Mouse (Mus musculus) G1E (cell line): ENCODE data around the gene Ttc5. TPM values are rescaled to one million over a fixed set of nuclear protein-coding genes. Genes with fewer than 3 reads are reported as not detected.
"Not testable (repeated sequence)": the region's sequence is repeated elsewhere in the genome, so short reads cannot be mapped to it uniquely, and the experiment has no call there.

Experiments
- ATAC-seq: 2 replicates; pipeline ENCODE4 v1.8.0; 2016; ENCODE audit warnings: mild to moderate bottlenecking; ENCODE audit not compliant: insufficient number of reproducible peaks, poor library complexity, low FRiP score, severe bottlenecking; ENCODE audit errors: extremely low read depth
- DNase-seq: peaks from one replicate; pipeline ENCODE4 v3.0.0; 2012; ENCODE audit warnings: low spot score
- H3K27me3 ChIP-seq: 2 replicates; pipeline ENCODE4 v1.6.1; 2012; ENCODE audit warnings: mild to moderate bottlenecking, low read length, inconsistent platforms; ENCODE audit not compliant: insufficient read depth
- H3K36me3 ChIP-seq: replicated peaks from 2 replicates; pipeline ENCODE3; 2012; ENCODE audit warnings: mild to moderate bottlenecking, inconsistent platforms
- H3K4me1 ChIP-seq: 2 replicates; pipeline ENCODE4 v1.6.1; 2012; ENCODE audit warnings: low read depth, low read length, inconsistent platforms, mixed read lengths; ENCODE audit not compliant: insufficient read depth
- H3K4me3 ChIP-seq: 2 replicates; pipeline ENCODE4 v1.5.1; 2012; ENCODE audit warnings: low read depth, mild to moderate bottlenecking, inconsistent platforms, low read length, moderate library complexity, mixed read lengths
- H3K9me3 ChIP-seq: replicated peaks from 2 replicates; pipeline ENCODE4 v1.6.1; 2012; ENCODE audit warnings: inconsistent platforms
- CTCF ChIP-seq: IDR thresholded peaks from 2 replicates; pipeline ENCODE4 v1.5.1; 2012; ENCODE audit warnings: low read depth, low read length, inconsistent platforms, mixed read lengths
- GATA1 ChIP-seq: IDR thresholded peaks from 2 replicates; pipeline ENCODE4 v1.6.1; 2012; ENCODE audit warnings: borderline replicate concordance, low read length, inconsistent platforms, mixed read lengths
- GATA2 ChIP-seq: IDR thresholded peaks from 2 replicates; pipeline ENCODE4 v1.6.1; 2012; ENCODE audit warnings: low read depth, low read length, inconsistent platforms, borderline replicate concordance
- POLR2AphosphoS5 ChIP-seq: IDR thresholded peaks from 2 replicates; pipeline ENCODE4 v1.6.1; 2012; ENCODE audit warnings: low read depth, low read length, inconsistent platforms; ENCODE audit not compliant: insufficient replicate concordance
- TAL1 ChIP-seq: conservative IDR thresholded peaks from 2 replicates; pipeline ENCODE4 v1.6.1; 2012; ENCODE audit warnings: low read depth, low read length, inconsistent platforms, mixed read lengths
- polyA plus RNA-seq: library from polyadenylated mRNA; stranded (reverse); fragments of >175 nt; gene quantifications from 2 replicates; pipeline ENCODE4 v1.2.3, GENCODE M21; 2012
- total RNA-seq, 2 experiments: library from RNA; stranded (forward) in 1 of 2; stranded (reverse) in 1 of 2; fragments of 200-1000 nt in 1 of 2; fragments of >200 nt in 1 of 2; fragmentation: Nextera tagmentation in 1 of 2; gene quantifications; 2 replicates each; pipeline ENCODE4 v1.2.3; 2014 to 2017

The Ttc5 gene
- total and polyA plus RNA-seq, 3 experiments, result 40.2 to 45.8 (median 43.4) TPM

DNA sequence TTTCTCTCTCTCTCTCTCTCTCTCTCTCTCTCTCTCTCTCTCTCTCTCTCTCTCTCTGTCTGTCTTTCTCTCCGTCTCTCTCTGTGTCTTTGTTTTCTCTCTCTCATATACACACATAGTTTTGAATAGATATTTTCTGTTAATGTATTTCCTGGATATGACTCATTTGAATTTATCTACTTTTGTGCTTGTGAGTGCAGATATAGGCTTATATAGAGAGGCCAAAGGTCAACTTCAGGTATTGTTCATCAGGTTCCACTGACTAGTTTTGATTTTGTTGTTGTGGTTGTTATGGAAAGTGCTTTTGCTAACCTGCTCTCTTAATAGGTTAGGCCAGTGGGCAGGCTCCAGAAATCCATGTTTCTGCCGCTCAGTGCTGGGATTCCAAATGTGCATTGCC, 27.7 kb upstream of the Ttc5 start:
- DNase-seq (no peak), ATAC-seq (no peak)
- Histone ChIP-seq H3K4me1 (peaks cover 6% of the 10 kb centered on the region; the same call in 1 of the 2 replicates), H3K36me3 (peaks cover 80% of the 10 kb centered on the region), H3K9me3 (no peaks in the 10 kb centered on the region), H3K4me3 (no peak overlapping the region), H3K27me3 (no peaks in the 10 kb centered on the region)
- TF ChIP-seq GATA1 (no peak), POLR2AphosphoS5 (no peak)

DNA sequence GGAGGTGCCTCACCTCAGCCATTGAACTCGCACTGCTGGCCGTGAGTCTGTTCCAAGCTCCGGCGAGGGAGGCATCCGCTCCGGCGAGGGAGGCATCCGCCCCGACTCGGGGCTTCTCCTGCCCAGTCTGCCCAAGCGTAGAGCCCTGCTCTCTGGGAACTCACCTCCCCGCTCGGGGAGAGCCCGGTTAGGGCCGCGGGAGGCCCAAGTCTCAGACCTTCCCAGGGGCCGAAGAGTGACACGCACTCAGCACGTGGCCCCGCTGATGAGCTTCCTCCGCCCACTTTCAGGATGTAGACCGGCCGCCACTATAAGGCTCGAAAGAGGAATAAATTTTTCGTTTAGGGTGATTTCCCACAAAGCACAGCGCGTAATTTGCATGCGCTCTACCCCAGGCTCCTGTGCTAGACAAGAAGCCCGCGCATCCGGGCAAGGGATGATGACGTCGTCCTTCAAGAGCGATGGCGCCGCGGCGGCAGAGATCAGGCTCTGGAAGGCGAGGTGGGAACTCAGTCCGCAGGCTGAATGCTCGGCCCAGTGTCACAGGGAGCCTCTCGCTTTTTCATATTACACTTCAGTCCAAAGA, 22.3 kb upstream of the Ttc5 start, which contains the start of the genes Ccnb1ip1 and Parp2:
Gene Ccnb1ip1 (minus strand): TSS at position 246 of the 586 bp plus-strand sequence.
Gene Parp2 (plus strand): TSS at position 355 of the 586 bp plus-strand sequence.
- ATAC-seq (peak; percentile 84), DNase-seq (peak; percentile 75)
- peak within 1 kb of the TSS; percentile 74 for H3K4me3 ChIP-seq
- no peak for TF ChIP-seq TAL1
- TF ChIP-seq GATA2, result no peak
- no peak for TF ChIP-seq POLR2AphosphoS5
- TF ChIP-seq GATA1, result no peak
- TF ChIP-seq CTCF, result no peak
- no peaks in the 10 kb centered on the region for H3K9me3 ChIP-seq
- no peaks in the 10 kb centered on the region for H3K27me3 ChIP-seq
- peaks cover 20% of the 10 kb centered on the region for H3K4me1 ChIP-seq
- peaks cover 34% of the 10 kb centered on the region for H3K36me3 ChIP-seq

DNA sequence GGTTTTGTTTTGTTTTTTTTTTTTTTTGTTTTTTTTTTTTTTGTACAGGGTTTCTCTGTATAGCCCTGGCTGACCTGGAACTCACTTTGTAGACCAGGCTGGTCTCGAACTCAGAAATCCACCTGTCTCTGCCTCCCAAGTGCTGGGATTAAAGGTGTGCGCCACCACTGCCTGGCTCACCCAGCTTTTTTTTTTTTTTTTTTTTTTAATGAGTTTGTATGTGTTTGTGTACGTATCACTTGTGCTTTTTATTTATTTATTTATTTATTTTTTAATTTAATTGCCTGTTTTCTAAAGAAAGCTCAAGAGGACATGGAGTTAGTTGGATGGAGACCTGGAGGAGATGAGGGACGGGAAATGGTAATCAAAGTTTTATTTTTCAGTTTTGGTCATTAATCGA, 21.1 kb upstream of the Ttc5 start:
- H3K27me3 ChIP-seq, H3K9me3 ChIP-seq, DNase-seq, ATAC-seq: not testable (repeated sequence)
- Histone ChIP-seq H3K4me1 (peaks cover 31% of the 10 kb centered on the region), H3K36me3 (peaks cover 33% of the 10 kb centered on the region), H3K4me3 (peak overlapping the region; percentile 45; the same call in 1 of the 2 replicates)

DNA sequence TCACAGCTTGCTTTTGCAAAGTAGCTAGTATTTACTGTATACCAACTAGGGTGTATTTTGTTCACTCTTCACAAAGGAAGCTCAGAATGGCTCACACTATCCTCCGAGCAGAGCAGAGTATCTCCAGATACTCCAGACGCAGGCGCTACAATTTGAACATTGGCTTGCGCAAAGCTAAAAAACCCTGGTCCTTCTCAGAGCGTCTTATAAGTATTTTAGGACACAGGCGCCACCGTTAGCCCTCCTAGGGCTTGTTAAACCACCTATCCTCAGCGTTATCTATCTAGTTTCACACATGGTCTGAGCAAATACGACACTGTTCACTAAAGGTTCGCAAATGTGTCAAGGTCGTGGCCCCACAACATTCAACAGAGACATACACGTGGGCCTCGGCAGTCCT, 19.4 kb upstream of the Ttc5 start:
- no peak for ATAC-seq
- Histone ChIP-seq H3K27me3 (no peaks in the 10 kb centered on the region), H3K9me3 (no peaks in the 10 kb centered on the region), H3K4me1 (peaks cover 39% of the 10 kb centered on the region), H3K36me3 (peaks cover 28% of the 10 kb centered on the region), H3K4me3 (peak overlapping the region; percentile 73)
- TF ChIP-seq GATA2 (no peak), POLR2AphosphoS5 (no peak)
- no peak for DNase-seq

DNA sequence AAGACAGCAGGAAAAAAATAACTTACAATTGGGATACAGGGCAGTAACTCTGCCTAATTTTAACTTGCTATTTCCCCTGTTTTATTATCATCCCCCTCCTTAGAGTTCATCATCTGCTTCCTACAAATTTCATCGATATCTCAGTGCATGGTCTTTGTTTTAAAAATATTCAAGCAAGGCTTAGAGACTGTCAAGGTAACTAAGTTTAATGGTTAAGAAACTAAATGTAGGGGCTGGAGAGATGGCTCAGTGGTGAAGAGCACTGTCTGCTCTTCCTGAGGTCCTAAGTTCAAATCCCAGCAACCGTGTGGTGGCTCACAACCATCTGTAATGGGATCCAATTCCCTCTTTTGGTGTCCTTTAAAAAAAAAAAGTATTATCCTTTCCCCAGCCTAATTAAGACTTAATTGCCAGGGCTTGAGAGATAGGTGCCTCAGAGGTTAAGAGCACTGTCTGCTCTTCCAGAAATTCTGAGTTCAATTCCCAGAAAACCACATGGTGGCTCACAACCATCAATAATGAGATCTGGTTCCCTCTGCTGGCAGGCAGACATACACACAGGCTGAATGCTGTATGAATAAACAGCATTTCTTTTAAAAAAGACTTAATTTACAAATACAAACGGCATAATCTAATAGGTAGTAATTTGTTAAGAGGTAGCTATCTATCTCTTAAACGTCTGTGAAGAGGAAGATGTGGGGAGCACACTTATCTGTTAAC, 17.7 kb upstream of the Ttc5 start:
- H3K36me3 ChIP-seq, result peaks cover 39% of the 10 kb centered on the region
- no peak for TF ChIP-seq CTCF
- no peak for TF ChIP-seq GATA2
- no peak for TF ChIP-seq TAL1
- TF ChIP-seq POLR2AphosphoS5, result no peak
- no peak for TF ChIP-seq GATA1
- H3K4me1 ChIP-seq, result peaks cover 42% of the 10 kb centered on the region
- H3K27me3 ChIP-seq, result no peaks in the 10 kb centered on the region
- H3K4me3 ChIP-seq, result peak overlapping the region; percentile 73
- ATAC-seq (no peak), DNase-seq (no peak)
- no peaks in the 10 kb centered on the region for H3K9me3 ChIP-seq

DNA sequence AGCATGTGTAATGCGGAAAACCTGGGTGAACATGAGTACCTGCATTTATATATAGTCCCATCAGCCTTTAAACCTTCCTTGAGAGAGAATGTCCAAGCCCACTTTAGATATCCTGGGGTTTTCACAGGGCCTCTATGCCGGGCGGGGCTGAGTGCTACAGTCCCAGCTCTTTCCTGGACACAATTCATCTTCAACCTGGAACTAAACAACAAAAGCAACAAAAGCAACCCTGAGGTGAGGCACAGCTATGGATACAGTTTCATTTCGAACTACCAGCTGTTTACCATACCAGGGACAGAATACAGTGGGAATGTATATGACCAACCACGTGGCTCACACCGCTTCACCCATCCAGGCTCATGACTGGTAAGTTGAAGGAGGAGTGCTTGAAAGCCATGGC, 17.1 kb upstream of the Ttc5 start:
- ATAC-seq (no peak), DNase-seq (no peak)
- no peaks in the 10 kb centered on the region for H3K9me3 ChIP-seq
- TF ChIP-seq POLR2AphosphoS5, result no peak
- TF ChIP-seq CTCF, result no peak
- no peak for TF ChIP-seq GATA2
- no peak for TF ChIP-seq GATA1
- TF ChIP-seq TAL1, result no peak
- peaks cover 42% of the 10 kb centered on the region for H3K4me1 ChIP-seq
- H3K27me3 ChIP-seq, result no peaks in the 10 kb centered on the region
- peaks cover 43% of the 10 kb centered on the region for H3K36me3 ChIP-seq
- peak overlapping the region; percentile 64 for H3K4me3 ChIP-seq
